Mouse (Mus musculus) WW6 (cell line): ENCODE results near the gene Rbm20.
"Not testable (repeated sequence)": the region's sequence is repeated elsewhere in the genome, so short reads cannot be mapped to it uniquely, and the experiment has no call there.

Source experiments
- DNase-seq: peaks from one replicate; pipeline ENCODE4 v3.0.0-alpha.2; 2013; ENCODE audit warnings: low read depth, low spot score

Rbm20 gene

DNA sequence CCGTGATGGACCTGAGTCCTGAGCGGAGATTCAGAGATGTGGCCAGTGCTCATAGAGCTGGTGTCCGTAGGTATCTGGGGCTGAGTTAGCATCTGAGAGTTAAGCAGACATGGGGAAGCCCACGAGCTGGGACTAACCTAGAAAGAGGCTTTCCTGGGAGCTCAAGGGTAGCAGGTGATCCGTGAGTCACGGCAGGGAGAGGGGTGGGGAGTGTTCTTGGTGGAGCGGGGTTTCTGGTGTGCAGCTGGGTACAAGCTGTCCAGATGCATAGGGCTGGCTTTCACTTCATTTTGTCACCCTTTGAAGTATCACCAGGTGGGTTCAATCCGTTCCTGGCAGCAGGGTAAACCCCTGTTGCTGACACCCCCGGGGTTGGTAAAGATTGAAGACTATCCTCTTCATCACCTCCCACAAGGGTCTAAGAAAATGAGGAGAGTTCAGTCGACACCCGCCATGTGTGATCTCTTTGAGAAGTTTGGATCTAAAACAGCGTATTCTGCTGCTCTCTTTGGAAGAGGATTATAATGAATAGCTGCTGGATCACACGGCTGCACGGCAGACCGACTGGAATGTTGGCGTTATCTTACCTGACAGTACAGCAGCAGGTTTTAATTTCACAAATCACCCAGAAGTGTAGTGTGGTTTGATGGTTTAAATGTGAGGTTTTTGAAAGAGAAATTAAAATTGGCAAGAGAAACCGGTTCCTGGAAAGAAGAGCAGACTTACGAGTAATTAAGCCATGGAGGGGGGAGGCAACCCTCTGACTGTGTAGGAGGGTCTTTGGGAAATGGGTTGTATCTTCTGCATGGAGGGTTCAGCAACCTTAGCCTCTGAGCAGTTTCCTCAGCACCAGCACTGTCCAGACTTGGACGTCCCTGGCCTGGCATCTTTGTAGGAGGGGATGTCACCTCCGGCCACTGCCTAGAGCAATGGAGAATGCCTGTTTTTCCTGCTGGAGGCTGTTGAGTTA, 114.9 kb downstream of the Rbm20 start:
- DNase-seq: no peak

DNA sequence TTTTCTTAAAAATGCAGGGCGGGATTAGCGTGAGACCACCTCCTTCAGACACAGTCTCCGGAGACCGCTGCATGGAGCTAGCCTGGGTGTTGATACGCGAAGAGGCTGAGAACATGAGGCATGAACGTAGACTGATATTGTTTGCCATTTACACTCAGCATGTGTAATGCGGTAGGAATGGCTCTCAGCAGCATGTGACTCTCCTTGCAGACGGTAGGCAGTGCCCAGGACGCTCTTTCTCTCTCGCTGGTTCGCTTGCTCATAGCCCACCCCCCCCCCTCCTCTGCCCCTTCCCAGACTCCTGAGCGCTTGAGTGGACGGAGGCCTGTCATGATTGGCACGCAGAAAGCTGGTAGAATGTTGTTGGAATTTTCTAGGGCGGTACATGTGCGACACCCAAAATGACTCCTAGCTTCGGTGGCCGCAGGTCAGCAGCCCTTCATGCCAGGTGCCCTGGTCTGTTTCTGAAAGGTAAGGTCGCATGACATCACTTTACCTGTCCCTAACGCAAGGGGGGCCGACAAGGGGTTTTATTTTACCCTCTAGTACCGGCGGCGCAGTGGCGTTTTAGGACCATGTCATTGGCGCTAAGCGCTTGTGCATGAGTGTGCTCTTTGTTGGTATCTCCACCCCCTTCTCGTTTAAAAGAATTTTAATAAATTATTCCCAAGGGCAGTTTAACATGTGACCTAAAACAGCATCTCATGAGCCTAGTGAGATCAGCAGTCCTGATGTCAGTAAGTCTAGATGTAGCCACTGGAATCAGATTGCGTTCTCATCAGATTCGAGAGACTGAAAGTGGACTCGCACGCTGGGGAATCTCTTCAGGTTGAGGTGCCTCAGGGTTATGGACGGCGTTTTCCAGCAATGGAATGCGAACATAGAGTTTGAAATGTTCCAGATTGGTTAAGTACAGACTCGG, 116.1 kb downstream of the Rbm20 start:
- no peak for DNase-seq

GRCm38 (mm10) chr19:53793994-53794890, 117.1 kb downstream of the Rbm20 start:
- no peak for DNase-seq

GRCm38 (mm10) chr19:53794996-53795395, 117.9 kb downstream of the Rbm20 start:
- no peak for DNase-seq

DNA sequence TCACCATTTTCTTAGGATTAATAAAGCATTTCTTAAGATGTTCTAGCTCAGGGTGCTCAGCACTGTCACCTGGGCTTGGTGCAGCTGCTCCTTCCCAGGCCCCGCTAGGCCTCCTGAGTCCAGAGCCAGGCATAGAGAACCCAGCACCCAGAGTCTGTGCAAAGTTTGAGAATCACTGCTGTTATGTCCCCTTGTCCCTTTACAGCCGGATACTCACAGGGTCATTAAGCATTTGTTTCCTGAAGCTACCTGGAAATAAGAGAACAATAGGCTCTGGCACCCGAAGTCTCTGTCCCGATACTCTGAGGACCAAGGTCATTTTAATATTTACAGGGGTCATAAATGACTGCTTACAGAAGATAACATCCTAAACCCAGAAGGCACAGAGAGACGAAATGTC, 118.9 kb downstream of the Rbm20 start:
- DNase-seq: no peak

DNA sequence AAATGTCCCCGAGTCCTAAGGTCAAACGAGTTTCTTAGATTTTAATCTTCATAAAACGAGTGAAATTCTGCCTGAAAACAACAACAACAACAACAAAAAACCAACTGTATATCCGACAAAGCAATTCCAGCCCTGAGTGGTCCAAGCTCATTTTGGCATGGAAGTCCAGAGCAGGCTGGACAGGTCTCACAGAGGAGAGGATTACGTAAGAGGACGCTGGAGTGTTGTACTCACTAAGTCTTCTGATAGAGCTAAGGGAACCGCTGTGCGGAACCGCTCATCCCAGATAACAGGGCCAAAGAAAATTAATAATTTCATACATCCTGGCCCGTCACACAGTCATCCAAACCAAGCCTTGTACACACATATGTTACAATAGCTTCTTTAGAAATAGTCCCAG, 120.7 kb downstream of the Rbm20 start:
- DNase-seq: no peak

DNA sequence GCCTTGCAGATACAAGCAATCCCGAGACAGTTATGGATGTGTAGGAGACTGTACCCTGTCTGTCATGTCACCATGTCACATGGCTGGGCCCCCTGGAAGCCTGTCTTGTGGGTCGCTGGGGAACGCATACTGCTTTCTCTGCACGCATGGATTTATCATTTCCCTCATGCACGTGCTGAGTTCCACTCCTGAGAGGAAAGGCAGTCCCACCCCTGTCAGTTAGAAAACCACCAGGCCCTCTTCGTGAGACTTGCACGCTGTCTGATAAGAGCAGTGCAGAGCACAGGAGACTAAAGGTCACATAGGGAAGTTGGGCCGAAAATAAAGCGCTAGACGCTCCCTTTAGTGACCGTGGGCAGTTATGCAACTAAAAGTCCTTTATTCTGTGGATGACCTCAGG, 122.8 kb downstream of the Rbm20 start:
- DNase-seq: no peak

DNA sequence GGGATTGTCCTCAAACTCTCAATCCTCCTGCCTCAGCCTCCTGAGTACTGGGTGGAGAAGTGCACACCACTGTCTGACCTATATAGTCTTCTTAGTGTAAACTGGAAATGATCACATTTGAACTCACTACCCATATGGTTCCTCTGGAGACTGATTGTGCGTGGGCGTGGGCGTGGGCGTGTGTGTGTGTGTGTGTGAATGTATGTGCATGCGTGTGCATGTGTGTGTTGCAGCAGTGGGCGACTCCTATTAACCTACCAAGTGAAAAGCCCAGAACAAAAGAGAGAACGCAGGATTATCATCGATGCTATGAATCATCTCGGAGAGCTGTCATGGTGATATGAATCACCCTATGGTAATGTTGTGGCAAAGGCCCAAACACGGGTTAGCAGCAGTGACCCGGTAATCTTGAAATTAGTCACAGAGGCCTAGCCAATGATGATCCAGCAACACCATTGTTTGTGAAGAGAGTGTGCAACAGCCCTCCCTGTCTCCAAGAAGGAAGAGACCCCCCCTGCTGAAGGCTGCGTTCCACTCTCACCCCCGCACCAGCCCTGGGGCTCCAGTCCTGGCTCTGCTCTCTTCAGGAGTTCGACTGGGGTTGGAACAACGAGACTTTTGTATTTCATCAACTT, 123.4 kb downstream of the Rbm20 start:
- no peak for DNase-seq

DNA sequence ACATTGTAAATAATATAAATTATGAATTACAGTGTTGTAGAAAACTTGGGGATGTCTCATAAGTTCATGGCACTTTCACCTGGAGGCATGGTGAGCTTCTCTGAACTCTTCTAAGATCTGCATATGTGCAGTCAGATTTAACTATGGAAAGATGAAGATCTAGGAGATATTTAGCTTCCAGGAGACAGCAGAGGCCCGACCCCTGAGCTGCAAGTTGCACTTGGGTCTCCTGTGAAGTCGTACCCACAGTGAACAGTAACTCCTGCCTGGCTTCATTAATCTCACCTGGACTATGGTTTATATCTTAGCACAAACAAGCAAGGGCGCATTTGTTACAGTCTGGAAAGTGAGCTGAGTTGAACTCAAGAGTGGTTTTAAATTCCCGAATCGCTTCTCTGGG, 124.3 kb downstream of the Rbm20 start:
- DNase-seq: no peak

DNA sequence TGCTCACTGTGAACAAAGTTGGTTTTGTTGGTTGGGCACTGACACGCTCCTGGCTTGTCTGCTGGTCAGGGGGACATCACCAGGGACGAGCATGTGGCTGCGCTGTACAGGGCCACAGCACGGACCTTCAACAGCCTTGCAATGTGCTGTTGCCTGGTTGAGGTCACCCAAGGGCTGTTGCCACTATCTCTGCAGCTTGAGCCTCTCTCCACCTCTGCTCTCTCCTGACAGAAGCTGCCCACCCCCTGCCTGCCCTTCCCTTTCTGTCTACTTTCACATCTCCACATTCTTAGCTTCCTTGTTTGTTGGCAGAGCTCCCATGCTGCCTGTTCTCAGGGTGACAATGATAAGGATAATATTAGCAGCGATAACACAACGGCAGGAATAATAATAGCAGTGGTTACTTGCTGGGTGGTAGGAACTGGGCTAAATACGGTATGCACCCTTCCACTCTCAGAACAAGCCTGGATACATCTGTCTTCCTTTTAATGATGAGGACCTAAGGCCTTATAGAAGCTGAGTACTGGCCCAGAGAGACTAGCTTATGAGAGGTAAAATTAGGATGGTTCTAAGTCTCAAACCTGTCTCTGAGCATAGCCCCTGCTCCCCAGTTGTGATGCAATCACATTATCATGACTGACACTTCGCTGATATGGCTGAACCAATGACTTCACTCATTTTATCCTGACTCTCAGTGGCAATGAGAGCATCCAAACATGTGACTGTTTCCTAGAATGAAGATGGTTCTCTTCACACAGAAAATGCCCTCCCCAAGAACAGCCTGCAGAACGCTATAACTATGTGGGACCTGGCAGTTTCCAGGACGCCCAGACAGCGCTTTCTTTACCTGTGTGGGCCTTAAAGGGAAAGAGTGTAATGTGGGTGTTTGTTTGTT, 124.9 kb downstream of the Rbm20 start:
- no peak for DNase-seq

- no peak for DNase-seq
Observed at GRCm38 (mm10) chr19:53803954-53804353, 126.8 kb downstream of the Rbm20 start.

GRCm38 (mm10) chr19:53805063-53805462, 128.0 kb downstream of the Rbm20 start:
- DNase-seq: no peak

- DNase-seq: no peak
Observed at GRCm38 (mm10) chr19:53806126-53806525, 129.0 kb downstream of the Rbm20 start.

DNA sequence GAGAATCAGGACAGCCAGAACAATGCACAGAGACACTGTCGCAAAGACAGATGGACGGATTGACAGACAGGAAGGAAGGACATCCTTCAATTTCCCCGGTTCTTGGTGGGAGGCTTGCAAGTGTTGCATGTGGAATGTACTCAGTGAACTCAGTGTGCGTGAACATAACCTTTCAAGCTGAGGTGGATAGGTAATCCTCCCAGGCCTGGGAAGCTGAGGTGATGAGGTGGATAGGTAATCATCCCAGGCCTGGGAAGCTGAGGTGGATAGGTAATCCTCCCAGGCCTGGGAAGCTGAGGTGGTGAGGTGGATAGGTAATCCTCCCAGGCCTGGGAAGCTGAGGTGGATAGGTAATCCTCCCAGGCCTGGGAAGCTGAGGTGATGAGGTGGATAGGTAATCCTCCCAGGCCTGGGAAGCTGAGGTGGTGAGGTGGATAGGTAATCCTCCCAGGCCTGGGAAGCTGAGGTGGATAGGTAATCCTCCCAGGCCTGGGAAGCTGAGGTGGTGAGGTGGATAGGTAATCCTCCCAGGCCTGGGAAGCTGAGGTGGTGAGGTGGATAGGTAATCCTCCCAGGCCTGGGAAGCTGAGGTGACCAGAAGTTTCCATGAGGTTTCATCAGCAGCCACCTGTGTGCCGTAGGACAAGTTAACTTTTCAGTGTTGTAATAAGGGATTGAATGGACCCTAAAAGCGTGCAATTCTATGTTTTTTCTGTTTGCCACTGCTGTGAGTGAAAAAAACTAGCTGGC, 129.6 kb downstream of the Rbm20 start:
- not testable (repeated sequence) for DNase-seq

DNA sequence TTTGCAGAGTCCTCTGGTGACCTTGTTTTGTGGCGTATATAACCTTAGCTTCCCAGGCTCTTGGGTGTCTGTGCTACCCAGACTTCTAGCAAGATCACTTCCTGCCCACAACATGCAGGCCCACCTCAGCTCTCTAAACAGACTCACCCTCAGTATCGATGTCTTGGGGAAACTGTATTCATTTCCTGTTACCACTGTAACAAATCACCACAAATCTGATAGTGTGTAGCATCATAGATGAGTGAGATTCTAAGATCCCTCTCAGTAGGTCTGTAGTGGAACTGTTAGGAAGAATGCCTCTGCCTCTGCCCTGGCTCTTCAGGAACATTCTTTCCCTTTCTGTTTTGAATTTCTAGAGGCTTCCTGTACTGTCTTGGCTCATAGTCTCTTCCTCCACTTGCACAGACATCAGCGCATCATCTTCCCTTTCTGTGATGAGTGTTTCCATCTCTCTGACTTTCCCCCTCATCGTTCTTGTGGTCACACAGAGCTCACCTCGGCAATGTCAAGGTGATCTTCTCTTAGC, 130.2 kb downstream of the Rbm20 start:
- DNase-seq: no peak

DNA sequence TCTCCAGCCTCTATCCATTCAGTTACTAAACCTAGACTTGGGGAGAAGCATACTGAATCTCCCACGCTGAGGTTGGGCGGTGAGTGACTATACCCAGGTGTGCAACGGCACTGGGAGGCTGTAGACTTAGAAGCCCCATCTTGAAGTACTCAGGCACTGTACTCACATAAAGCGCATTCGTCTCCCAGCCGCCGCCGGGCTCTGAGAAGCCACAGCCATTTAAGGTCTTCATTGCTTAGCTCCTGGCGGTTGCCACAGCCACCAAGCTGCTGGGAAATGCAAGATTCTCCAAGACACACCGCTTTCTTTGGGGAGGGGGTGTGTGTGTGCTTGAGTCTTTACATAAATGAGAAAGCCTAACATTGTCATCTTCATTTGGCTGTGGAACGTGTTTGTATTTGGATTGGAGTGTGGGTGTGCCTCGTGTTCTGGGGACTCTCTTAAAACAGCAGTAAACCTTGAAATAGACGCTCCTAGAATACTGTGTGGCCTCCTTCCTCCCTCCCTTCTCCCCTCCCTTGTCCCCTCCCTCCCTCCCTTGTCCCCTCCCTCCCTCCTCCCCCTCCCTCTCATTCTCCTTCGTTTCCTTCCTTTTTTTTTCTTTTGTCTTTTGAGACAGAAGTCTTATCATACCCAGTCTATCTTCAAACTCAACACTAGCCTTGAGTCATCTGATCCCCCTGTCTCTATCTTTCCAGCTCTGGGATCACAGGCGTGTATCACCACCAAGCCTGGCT, 131.1 kb downstream of the Rbm20 start:
- DNase-seq: no peak

DNA sequence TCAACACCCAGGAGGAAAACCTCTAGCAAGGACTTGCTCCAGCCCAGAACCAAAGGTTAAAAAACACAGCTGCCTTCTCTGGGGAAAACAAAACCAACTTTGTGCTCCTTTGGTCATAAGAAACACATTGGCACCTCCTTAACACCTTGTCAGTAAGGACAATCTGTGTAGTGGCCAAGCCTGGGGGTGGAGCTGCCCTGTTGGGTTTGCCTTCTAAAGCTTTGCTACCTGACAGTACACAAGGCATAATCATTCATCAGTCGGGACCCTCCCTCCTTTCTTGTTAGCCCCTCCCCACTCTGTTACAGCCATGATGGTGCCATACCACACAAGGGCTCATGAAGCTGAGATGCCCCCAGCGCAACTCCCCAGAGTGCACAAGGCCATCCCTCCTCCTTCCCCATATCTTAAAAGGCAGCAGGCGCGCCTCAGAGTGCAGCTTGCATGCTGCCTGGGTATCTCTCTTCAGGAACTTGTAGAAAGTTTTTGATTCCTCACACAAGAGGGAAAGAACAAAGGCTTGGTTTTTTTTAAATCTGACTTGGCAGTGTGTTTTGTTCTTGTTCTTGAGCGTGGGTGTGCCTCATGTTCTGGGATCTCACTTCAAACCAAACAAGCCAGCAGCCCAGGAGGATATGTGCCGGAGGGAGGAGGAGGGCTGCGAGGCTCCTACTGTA, 132.2 kb downstream of the Rbm20 start:
- no peak for DNase-seq

DNA sequence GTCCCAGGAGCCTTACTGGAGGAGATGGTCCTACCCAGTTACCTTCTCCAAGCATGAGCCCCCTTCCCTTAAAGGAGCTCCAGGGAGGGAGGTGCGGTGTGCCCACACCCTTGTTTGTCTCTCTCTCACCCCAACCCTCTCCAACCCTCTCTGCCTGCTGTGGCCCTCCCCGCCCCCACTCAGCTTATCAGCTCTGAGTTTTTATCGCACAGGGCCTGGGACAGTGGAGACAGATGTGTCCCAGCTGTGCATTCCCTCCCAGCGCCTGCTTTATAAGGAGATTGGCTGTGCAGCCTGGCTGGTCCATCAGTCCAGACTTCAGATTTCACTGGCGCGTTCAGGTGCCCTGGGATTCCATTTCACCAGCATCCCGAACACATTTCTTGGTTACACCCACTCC, 132.9 kb downstream of the Rbm20 start:
- no peak for DNase-seq
